Mouse (Mus musculus) MEL (cell line): ENCODE data around the gene Scrn1. TPM values are rescaled to one million over a fixed set of nuclear protein-coding genes. Genes with fewer than 3 reads are reported as not detected.

Source experiments
- DNase-seq: peaks from one replicate; pipeline ENCODE4 v3.0.0; 2011; ENCODE audit warnings: low read depth, low spot score
- H3K27ac ChIP-seq: 2 replicates; pipeline ENCODE4 v1.5.1; 2012; ENCODE audit warnings: low read depth, mild to moderate bottlenecking, control low read depth, low read length, moderate library complexity; ENCODE audit not compliant: control insufficient read depth
- H3K27me3 ChIP-seq, 2 experiments: fragments of 150-350 bp in 1 of 2; sonication (generic) in 1 of 2; 2 replicates each; pipeline ENCODE4 v1.6.1; 2012; ENCODE audit warnings: low read length in 2 of 2, mild to moderate bottlenecking in 2 of 2, improper control_type of control experiment in 1 of 2, moderate library complexity in 1 of 2; ENCODE audit not compliant: insufficient read depth in 2 of 2, control insufficient read depth in 1 of 2
- H3K36me3 ChIP-seq, 2 experiments: 2 replicates each; pipeline ENCODE4 v1.6.1; 2012 to 2014; ENCODE audit warnings: low read length in 2 of 2, improper control_type of control experiment in 1 of 2, inconsistent platforms in 1 of 2, mild to moderate bottlenecking in 1 of 2; ENCODE audit not compliant: insufficient read depth in 2 of 2, control insufficient read depth in 1 of 2
- H3K4me1 ChIP-seq, 2 experiments: fragments of 150-350 bp in 1 of 2; sonication (generic) in 1 of 2; 2 replicates each; pipeline ENCODE4 v1.6.1; 2012; ENCODE audit warnings: low read length in 2 of 2, improper control_type of control experiment in 1 of 2, mild to moderate bottlenecking in 1 of 2; ENCODE audit not compliant: insufficient read depth in 2 of 2, control insufficient read depth in 1 of 2
- H3K4me3 ChIP-seq, 2 experiments: fragments of 150-350 bp in 1 of 2; sonication (generic) in 1 of 2; 2 replicates each; pipeline ENCODE4 v1.5.1; 2012; ENCODE audit warnings: low read depth in 2 of 2, low read length in 2 of 2, mild to moderate bottlenecking in 2 of 2, moderate library complexity in 2 of 2, control low read depth in 1 of 2, improper control_type of control experiment in 1 of 2; ENCODE audit not compliant: control insufficient read depth in 1 of 2, insufficient read depth in 1 of 2
- H3K79me2 ChIP-seq: 2 replicates; pipeline ENCODE4 v1.6.1; 2012; ENCODE audit warnings: mild to moderate bottlenecking, low read length, moderate library complexity; ENCODE audit not compliant: control insufficient read depth, poor library complexity, insufficient read depth
- H3K9ac ChIP-seq: 2 replicates; pipeline ENCODE4 v1.6.1; 2012; ENCODE audit warnings: low read depth, mild to moderate bottlenecking, control low read depth, low read length, moderate library complexity; ENCODE audit not compliant: control insufficient read depth, poor library complexity, severe bottlenecking
- H3K9me3 ChIP-seq: fragments of 150-350 bp; sonication (generic); replicated peaks from 2 replicates; pipeline ENCODE4 v1.6.1; 2012; ENCODE audit warnings: mild to moderate bottlenecking, low read length, improper control_type of control experiment, moderate library complexity; ENCODE audit not compliant: insufficient read depth
- CHD2 ChIP-seq: IDR thresholded peaks from 2 replicates; pipeline ENCODE4 v1.6.1; 2011; ENCODE audit warnings: low read length, improper control_type of control experiment
- E2F4 ChIP-seq: IDR thresholded peaks from 2 replicates; pipeline ENCODE4 v1.6.1; 2011; ENCODE audit warnings: low read depth, low read length, improper control_type of control experiment, borderline replicate concordance
- ELF1 ChIP-seq: IDR thresholded peaks from 2 replicates; pipeline ENCODE4 v1.6.1; 2014; ENCODE audit warnings: low read depth, mild to moderate bottlenecking, inconsistent platforms, low read length, improper control_type of control experiment, moderate library complexity
- GABPA ChIP-seq: IDR thresholded peaks from 2 replicates; pipeline ENCODE4 v1.6.1; 2012; ENCODE audit warnings: low read depth, mild to moderate bottlenecking, inconsistent platforms, low read length, improper control_type of control experiment, moderate library complexity
- HCFC1 ChIP-seq: IDR thresholded peaks from 2 replicates; pipeline ENCODE4 v1.6.1; 2012; ENCODE audit warnings: low read depth, mild to moderate bottlenecking, inconsistent platforms, low read length, improper control_type of control experiment, moderate library complexity
- JUND ChIP-seq: IDR thresholded peaks from 2 replicates; pipeline ENCODE4 v1.6.1; 2011; ENCODE audit warnings: low read depth, mild to moderate bottlenecking, improper control_type of control experiment, low read length
- KAT2A ChIP-seq: conservative IDR thresholded peaks from 2 replicates; pipeline ENCODE4 v1.6.1; 2012; ENCODE audit warnings: low read depth, low read length, improper control_type of control experiment, inconsistent platforms
- MAZ ChIP-seq: IDR thresholded peaks from 2 replicates; pipeline ENCODE4 v1.6.1; 2012; ENCODE audit warnings: low read depth, mild to moderate bottlenecking, inconsistent platforms, low read length, improper control_type of control experiment
- MYC ChIP-seq: IDR thresholded peaks from 2 replicates; pipeline ENCODE4 v1.6.1; 2011; ENCODE audit warnings: low read depth, mild to moderate bottlenecking, low read length, improper control_type of control experiment, moderate library complexity
- POLR2AphosphoS2 ChIP-seq: IDR thresholded peaks from 2 replicates; pipeline ENCODE4 v1.6.1; 2011; ENCODE audit warnings: low read length, improper control_type of control experiment
- SIN3A ChIP-seq: IDR thresholded peaks from 2 replicates; pipeline ENCODE4 v1.6.1; 2012; ENCODE audit warnings: low read length, improper control_type of control experiment, inconsistent platforms
- SMC3 ChIP-seq: IDR thresholded peaks from 2 replicates; pipeline ENCODE4 v1.6.1; 2011; ENCODE audit warnings: low read depth, low read length, improper control_type of control experiment
- TAL1 ChIP-seq: IDR thresholded peaks from 2 replicates; pipeline ENCODE4 v1.6.1; 2012; ENCODE audit warnings: mild to moderate bottlenecking, inconsistent platforms, low read length, moderate library complexity, mixed read lengths
- TCF12 ChIP-seq: IDR thresholded peaks from 2 replicates; pipeline ENCODE4 v1.6.1; 2014; ENCODE audit warnings: low read depth, mild to moderate bottlenecking, inconsistent platforms, low read length, improper control_type of control experiment, moderate library complexity
- USF2 ChIP-seq, 2 experiments: IDR thresholded peaks; 2 replicates each; pipeline ENCODE4 v1.6.1; 2011 to 2012; ENCODE audit warnings: improper control_type of control experiment in 2 of 2, low read length in 2 of 2, borderline replicate concordance in 1 of 2, inconsistent platforms in 1 of 2, low read depth in 1 of 2, mild to moderate bottlenecking in 1 of 2; ENCODE audit not compliant: insufficient read depth in 1 of 2
- ZC3H11A ChIP-seq: IDR thresholded peaks from 2 replicates; pipeline ENCODE4 v1.6.1; 2012; ENCODE audit warnings: low read depth, mild to moderate bottlenecking, inconsistent platforms, low read length, improper control_type of control experiment
- ZKSCAN1 ChIP-seq: IDR thresholded peaks from 2 replicates; pipeline ENCODE4 v1.6.1; 2012; ENCODE audit warnings: low read depth, mild to moderate bottlenecking, inconsistent platforms, low read length, improper control_type of control experiment, moderate library complexity
- ZNF384 ChIP-seq: IDR thresholded peaks from 2 replicates; pipeline ENCODE4 v1.6.1; 2012; ENCODE audit warnings: low read depth, mild to moderate bottlenecking, inconsistent platforms, low read length, improper control_type of control experiment
- polyA plus RNA-seq, 2 experiments: library from polyadenylated mRNA; stranded (reverse) in 1 of 2; unstranded in 1 of 2; fragments of >175 nt in 1 of 2; fragments of >200 nt in 1 of 2; gene quantifications; 2 replicates each; pipeline versions ENCODE4 v1.2.1 to v1.2.4; 2012; ENCODE audit warnings: low replicate concordance in 2 of 2, low read depth in 1 of 2; ENCODE audit not compliant: insufficient read length in 2 of 2, insufficient read depth in 1 of 2, missing spikeins in 1 of 2
- total RNA-seq: library from RNA; depleted of rRNA; stranded (reverse); fragments of 300-350 nt; gene quantifications from 2 replicates; pipeline ENCODE4 v1.2.3, GENCODE M21; 2012

Gene Scrn1
- total and polyA plus RNA-seq, 3 experiments = not detected

DNA sequence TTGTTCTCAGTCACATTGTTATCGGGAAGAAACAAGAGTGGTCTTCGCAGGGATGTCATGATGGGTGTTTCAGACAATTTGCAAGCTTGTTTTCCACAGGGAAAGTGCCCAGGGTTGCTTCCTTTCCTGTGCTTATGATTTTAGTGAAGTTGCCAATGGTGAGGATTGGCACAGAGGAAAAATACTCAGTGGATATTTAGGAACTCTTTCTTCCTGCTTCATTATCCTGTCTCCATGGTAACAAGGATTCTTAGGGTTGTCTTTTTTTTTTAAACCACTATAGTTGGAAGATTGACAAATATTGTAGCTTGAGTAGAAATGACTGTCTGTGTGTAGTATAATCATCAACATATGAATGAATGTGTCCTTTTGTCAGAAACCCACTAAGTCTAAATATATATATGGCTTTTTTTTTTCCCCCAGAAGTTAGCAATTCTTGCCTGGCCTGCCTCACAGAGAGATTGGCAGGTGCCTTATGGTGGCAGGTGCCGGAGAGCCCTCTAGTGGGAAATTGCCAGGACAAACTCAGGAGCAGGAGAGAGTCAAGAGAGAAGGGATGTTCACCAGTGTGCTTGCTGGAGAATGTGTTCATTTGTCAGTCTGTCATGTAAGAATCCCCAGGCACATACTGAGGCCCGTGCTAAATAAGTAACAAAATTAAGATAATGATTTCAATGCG lies 87.5 kb downstream of the Scrn1 start:
- no peaks in the 10 kb centered on the region for H3K36me3 ChIP-seq
- no peak overlapping the region for H3K27ac ChIP-seq
- no peaks in the 10 kb centered on the region for H3K4me1 ChIP-seq
- H3K9ac ChIP-seq = no peak overlapping the region
- H3K9me3 ChIP-seq = no peaks in the 10 kb centered on the region
- DNase-seq = no peak
- TF ChIP-seq ZC3H11A (no peak), MYC (no peak), TAL1 (no peak), SIN3A (no peak), SMC3 (no peak), TCF12 (no peak), KAT2A (no peak), MAZ (no peak), POLR2AphosphoS2 (no peak), E2F4 (no peak), GABPA (no peak), ZKSCAN1 (no peak)
- H3K79me2 ChIP-seq = no peaks in the 10 kb centered on the region
- H3K4me3 ChIP-seq = no peak overlapping the region
- H3K27me3 ChIP-seq = no peaks in the 10 kb centered on the region

DNA sequence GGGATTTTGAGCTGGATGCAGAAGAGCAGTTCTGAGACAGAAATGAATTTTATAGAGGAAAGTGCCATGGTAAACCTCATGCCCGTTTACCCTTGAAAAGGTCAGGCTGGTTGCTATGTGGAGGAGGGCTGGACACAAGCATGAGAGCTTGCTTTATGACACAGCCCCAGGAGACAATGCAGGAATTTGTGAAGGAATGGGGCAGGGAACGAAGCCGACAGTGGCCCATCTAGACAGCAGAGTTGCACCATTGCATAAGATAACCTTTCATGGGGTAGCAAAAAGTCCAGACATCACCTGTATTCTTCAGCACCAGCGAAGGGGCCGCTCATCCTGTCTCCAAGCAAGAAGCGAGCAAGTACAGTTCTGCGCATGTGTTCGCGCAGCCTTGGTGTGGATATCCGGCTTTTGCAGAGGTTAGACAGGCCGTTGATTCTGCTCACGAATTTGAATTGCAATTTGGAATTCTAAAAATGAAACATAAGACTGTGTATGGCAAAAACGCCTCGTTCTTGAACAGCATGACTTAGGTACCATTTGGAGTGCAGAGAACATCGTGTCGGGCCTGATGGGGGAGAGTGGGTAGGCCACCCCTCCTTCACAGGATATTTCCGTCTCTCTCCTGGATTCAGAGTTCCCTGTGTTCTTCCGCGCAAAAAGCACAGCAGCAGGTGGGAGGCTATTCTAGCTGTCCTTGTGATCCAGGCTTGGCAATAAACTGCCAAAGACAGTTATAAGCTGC lies 90.2 kb downstream of the Scrn1 start:
- no peaks in the 10 kb centered on the region for H3K36me3 ChIP-seq
- TF ChIP-seq MYC (no peak), GABPA (no peak), JUND (no peak), TCF12 (no peak), MAZ (no peak), USF2 (IDR thresholded peaks at IDR 0.05; ENCODE audit: borderline replicate concordance in 1 of 2, insufficient read depth in 1 of 2, low read depth in 1 of 2, low read length in 2 of 2) (no peak), CHD2 (no peak), ZC3H11A (no peak), HCFC1 (no peak), ELF1 (no peak), ZNF384 (no peak)
- no peaks in the 10 kb centered on the region for H3K27me3 ChIP-seq
- no peak overlapping the region for H3K27ac ChIP-seq
- no peaks in the 10 kb centered on the region for H3K4me1 ChIP-seq
- no peak overlapping the region for H3K4me3 ChIP-seq
- no peaks in the 10 kb centered on the region for H3K79me2 ChIP-seq
- no peaks in the 10 kb centered on the region for H3K9me3 ChIP-seq
- no peak for DNase-seq
- H3K9ac ChIP-seq = no peak overlapping the region
